Mouse (Mus musculus) erythroblast, adult 5-6 weeks (primary cell): ENCODE data around the gene Gzmg. TPM values are rescaled to one million over a fixed set of nuclear protein-coding genes. Genes with fewer than 3 reads are reported as not detected.
A peak's percentile ranks its signal among the peaks of the same experiment; 100 is the strongest.
"Not testable (repeated sequence)": the region's sequence is repeated elsewhere in the genome, so short reads cannot be mapped to it uniquely, and the experiment has no call there.

ENCODE experiments used
- ATAC-seq: replicated peaks from 2 replicates; pipeline ENCODE4 v1.8.0; 2016; ENCODE audit warnings: moderate number of reproducible peaks, mild to moderate bottlenecking, moderate TSS enrichment, inconsistent platforms; ENCODE audit not compliant: poor library complexity, low FRiP score, severe bottlenecking
- total RNA-seq, 2 experiments: library from RNA; stranded (forward) in 1 of 2; stranded (reverse) in 1 of 2; fragments of 150-400 nt in 1 of 2; fragments of 200-764, 138-1000 nt in 1 of 2; gene quantifications; 2 replicates each; pipeline versions ENCODE4 v1.2.3 to v1.2.4; 2015 to 2017; ENCODE audit warnings: low replicate concordance in 2 of 2

The Gzmg gene
- total RNA-seq (2015; ENCODE audit: low replicate concordance) (not detected in 2 replicates), total RNA-seq (2017; ENCODE audit: low replicate concordance) (not detected in 2 replicates)

DNA sequence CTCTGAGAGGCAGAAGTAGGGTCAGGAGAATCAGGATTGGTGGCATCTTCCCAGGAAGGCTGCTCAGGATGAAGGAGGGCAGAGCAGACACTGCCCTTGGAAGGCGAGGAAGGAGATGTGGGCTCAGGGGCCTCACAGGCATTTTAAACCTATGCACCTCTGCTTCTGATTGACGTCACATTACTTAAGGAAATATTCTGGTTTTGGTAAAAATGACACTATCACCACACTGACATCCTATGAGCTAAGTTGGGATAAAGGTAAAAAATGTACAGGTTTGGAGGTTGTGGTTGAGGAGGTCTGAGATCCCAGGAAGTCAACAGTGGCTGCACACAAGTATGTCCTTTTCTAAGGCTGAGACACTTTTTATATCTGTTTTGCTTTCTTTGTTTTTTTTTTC, at the start of gene Gzmg:
Gene Gzmg (minus strand): TSS at position 101 of the 400 bp plus-strand sequence.
- ATAC-seq: not testable (repeated sequence)

- no peak for ATAC-seq
These were observed 46.2 kb upstream of the Gzmg start for GRCm38 (mm10) chr14:56205613-56206012.

DNA sequence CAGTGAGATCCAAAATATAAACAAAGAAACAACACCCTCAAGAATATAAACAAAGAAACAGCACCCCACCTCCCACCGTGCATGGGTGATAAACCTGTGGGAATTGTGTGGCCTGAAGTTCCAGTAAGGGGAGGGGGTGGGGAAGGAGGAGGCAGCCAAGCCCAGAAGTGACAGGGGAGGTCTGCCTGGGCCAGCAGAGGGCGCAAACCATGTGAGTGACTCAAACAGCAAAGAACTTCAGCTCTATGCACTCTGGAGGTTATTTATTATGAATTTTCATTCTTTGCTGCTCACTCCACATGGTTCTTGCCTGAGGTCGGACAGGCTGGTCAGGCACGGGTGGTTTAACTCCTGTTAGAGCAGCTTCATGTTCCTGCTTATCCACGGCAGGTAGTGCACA, 45.6 kb upstream of the Gzmg start:
- not testable (repeated sequence) for ATAC-seq

GRCm38 (mm10) chr14:56203975-56204374, 44.6 kb upstream of the Gzmg start:
- ATAC-seq: peak; percentile 65; the same call in 1 of the 2 replicates

DNA sequence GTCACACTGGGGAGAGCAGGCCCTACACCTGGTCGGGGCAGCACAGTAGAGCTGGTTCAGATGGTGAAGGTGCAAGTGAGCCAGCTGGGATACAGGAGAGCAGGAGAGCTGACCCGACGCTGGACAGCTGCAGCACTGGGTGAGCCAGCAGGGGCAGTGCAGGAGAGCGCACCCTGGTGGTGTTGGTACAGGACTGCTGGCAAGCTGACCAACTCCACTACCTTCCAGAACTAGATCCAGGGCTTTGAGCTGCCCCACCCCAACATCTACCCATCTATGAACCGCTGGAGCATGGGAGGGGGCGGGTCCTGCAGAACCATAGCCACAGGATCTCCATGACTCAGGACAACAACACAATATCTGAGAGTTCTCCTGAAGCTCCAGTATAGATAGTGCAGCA, 27.6 kb upstream of the Gzmg start:
- no peak for ATAC-seq

- no peak for ATAC-seq
These were observed 27.1 kb upstream of the Gzmg start for GRCm38 (mm10) chr14:56186521-56186920.

DNA sequence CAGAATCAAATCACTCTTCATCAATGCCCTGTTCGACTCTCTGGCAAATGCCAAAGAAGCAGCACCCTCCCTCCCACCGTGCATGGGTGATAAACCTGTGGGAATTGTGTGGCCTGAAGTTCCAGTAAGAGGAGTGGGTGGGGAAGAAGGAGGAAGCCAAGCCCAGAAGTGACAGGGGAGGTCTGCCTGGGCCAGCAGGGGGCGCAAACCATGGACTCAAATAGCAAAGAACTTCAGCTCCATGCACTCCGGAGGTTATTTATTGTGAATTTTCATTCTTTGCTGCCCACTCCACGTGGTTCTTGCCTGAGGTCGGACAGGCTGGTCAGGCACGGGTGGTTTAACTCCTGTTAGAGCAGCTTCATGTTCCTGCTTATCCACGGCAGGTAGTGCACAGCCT, 18.3 kb upstream of the Gzmg start:
- ATAC-seq: not testable (repeated sequence)

GRCm38 (mm10) chr14:56174499-56174898, 15.1 kb upstream of the Gzmg start, which contains the start of gene Gzmn:
TSS of gene Gzmn (minus strand) at chr14:56174599.
- ATAC-seq: no peak

- ATAC-seq: no peak
These were observed 14.0 kb upstream of the Gzmg start for GRCm38 (mm10) chr14:56173396-56173795.

DNA sequence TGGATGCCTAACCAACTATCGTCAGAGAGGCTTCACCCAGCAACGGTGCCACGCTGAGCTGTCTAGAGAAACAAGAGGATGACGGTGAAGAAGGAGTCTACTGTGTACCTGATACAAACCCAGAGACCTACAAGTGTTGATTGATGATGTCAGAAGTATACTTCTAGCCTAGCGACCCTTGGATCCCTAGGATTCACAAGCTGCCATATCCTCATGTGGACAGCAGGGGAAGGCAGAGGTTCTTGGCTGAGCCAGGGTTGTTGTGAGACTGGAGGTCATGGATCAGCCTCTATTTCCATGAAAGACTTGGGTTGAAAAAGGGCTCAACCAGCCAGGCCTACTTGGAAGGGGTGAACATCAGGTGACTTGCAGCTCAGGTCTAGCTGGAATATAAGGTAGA, 13.4 kb upstream of the Gzmg start:
- no peak for ATAC-seq

DNA sequence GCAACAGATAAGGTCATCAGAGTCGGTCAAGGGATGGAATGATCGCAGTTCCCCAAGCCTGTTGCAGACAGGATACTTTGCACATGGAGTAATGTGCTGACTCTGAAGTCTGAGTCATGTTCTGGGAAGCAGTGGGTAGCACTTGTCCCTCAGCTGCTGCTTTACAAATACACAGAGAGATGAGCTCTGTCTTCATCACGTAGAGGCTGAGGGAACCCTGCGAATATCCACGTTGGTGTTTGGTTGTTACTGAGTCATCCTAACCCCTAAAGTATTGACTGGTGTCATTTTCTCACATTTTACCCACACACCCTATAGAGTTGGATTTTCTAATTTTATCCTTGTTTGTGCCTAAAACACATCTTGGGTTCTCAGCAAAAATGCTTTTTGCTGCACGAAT, 8.6 kb upstream of the Gzmg start:
- no peak for ATAC-seq

- ATAC-seq: no peak
These were observed 2.7 kb upstream of the Gzmg start for GRCm38 (mm10) chr14:56162109-56162508.

DNA sequence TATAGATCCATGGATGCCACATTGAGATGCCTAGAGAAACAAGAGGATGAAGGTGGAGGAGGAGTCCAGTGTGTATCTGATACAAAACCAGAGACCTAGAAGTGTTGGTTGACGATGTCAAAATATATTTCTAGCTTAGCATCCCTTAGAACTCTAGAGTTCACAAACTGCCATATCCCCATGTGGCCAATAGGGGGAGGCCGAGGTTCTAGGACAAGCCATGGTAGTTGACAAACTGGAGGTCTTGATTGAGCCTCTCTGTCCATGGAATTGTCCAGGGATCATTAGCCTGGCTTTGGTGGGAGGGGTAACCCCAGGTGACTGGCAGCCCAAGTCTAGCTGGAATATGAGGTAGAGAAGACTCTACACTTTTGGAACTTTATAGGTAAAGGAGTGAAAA, 4.0 kb downstream of the Gzmg start:
- ATAC-seq: no peak

GRCm38 (mm10) chr14:56133675-56134074, 25.7 kb downstream of the Gzmg start:
- not testable (repeated sequence) for ATAC-seq

DNA sequence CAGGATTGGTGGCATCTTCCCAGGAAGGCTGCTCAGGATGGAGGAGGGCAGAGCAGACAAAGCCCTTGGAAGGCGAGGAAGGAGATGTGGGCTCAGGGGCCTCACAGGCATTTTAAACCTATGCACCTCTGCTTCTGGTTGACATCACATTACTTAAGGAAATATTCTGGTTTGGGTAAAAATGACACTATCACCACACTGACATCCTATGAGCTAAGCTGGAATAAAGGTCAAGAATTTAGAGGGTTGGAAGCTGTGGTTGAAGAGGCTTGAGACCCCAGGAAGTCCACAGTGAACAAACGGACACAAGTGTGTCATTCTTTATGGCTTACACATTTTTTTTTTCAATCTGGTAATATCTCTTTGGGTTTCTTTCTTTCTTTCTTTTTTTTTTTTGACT, 26.9 kb downstream of the Gzmg start, which contains the start of gene Gzmd:
Gene Gzmd (minus strand): TSS at position 101 of the 400 bp plus-strand sequence.
- ATAC-seq: not testable (repeated sequence)

- ATAC-seq: no peak
These were observed 31.0 kb downstream of the Gzmg start for GRCm38 (mm10) chr14:56128341-56128740.

- ATAC-seq: no peak
These were observed 35.9 kb downstream of the Gzmg start for GRCm38 (mm10) chr14:56123516-56123915.

DNA sequence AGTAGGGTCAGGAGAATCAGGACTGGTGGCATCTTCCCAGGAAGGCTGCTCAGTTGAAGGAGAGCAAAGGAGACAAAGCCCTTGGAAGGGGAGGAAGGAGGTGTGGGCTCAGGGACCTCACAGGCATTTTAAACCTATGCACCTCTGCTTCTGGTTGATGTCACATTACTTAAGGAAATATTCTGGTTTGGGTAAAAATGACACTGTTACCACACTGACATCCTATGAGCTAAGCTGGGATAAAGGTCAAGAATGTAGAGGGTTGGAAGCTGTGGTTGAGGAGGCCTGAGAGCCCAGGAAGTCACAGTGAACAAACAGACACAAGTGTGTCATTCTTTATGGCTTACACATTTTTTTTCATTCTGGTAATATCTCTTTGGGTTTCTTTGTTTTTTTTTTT, 38.9 kb downstream of the Gzmg start, which contains the start of gene Gzme:
Gene Gzme (minus strand): TSS at position 101 of the 400 bp plus-strand sequence.
- no peak for ATAC-seq

GRCm38 (mm10) chr14:56115531-56116310, 43.7 kb downstream of the Gzmg start:
- not testable (repeated sequence) for ATAC-seq
